Mouse (Mus musculus) embryonic facial prominence, embryonic 14.5 days (tissue): ENCODE measurements around the gene Ufc1. TPM values are rescaled to one million over a fixed set of nuclear protein-coding genes. Genes with fewer than 3 reads are reported as not detected.

ENCODE experiments used
- ATAC-seq: fragments of 200-750 bp; cut with Nextera tagmentation; 2 replicates; pipeline ENCODE4 v1.8.0; 2017; ENCODE audit warnings: low read depth, moderate number of reproducible peaks, moderate TSS enrichment
- DNase-seq: peaks from one replicate; pipeline ENCODE4 v3.0.0-alpha.2; 2015; ENCODE audit warnings: low spot score
- H3K27ac ChIP-seq: fragments of 300-500 bp; sonication (generic); replicated peaks from 2 replicates; pipeline ENCODE4 v1.5.1; 2014; ENCODE audit warnings: low read depth, mild to moderate bottlenecking, low read length, moderate library complexity
- H3K27me3 ChIP-seq: fragments of 300-500 bp; sonication (generic); replicated peaks from 2 replicates; pipeline ENCODE4 v1.6.1; 2014; ENCODE audit warnings: low read length; ENCODE audit not compliant: control insufficient read depth, insufficient read depth
- H3K36me3 ChIP-seq: fragments of 300-500 bp; sonication (generic); 2 replicates; pipeline ENCODE4 v1.6.1; 2014; ENCODE audit warnings: low read length, mixed read lengths; ENCODE audit not compliant: control insufficient read depth, insufficient read depth
- H3K4me1 ChIP-seq: fragments of 300-500 bp; sonication (generic); 2 replicates; pipeline ENCODE4 v1.6.1; 2014; ENCODE audit warnings: antibody characterized with exemption, low read length; ENCODE audit not compliant: control insufficient read depth, insufficient read depth
- H3K4me2 ChIP-seq: fragments of 300-500 bp; sonication (generic); 2 replicates; pipeline ENCODE4 v1.6.1; 2014; ENCODE audit warnings: low read depth, mild to moderate bottlenecking, low read length, moderate library complexity, mixed read lengths
- H3K4me3 ChIP-seq: fragments of 300-500 bp; sonication (generic); 2 replicates; pipeline ENCODE4 v1.5.1; 2014; ENCODE audit warnings: low read depth, mild to moderate bottlenecking, low read length
- H3K9ac ChIP-seq: fragments of 300-500 bp; sonication (generic); 2 replicates; pipeline ENCODE4 v1.6.1; 2014; ENCODE audit warnings: low read depth, mild to moderate bottlenecking, low read length, moderate library complexity, mixed read lengths
- H3K9me3 ChIP-seq: fragments of 300-500 bp; sonication (generic); 2 replicates; pipeline ENCODE4 v1.6.1; 2016; ENCODE audit warnings: low read length; ENCODE audit not compliant: control insufficient read depth
- whole genome bisulfite sequencing: fragments of 180-500 bp; shearing (Covaris S2); extraction: QIAGEN DNeasy Blood & Tissue Kit; methylation state at CpG from one replicate; pipeline ENCODE4 v1.1.7; 2014; 5-methylcytosine and 5-hydroxymethylcytosine counted together
- polyA plus RNA-seq: library from polyadenylated mRNA; unstranded; fragments of >200 nt; fragmentation: Nextera tagmentation; extraction: Ambion mirVana; gene quantifications from 2 replicates; pipeline ENCODE4 v1.2.1, GENCODE M21; 2014

Gene Ufc1
- polyA plus RNA-seq, 1 experiment from 2014 or later, result 110 TPM

GRCm38 (mm10) chr1:171283188-171284160, 11.3 kb downstream of the Ufc1 start:
- Histone ChIP-seq H3K9ac (no peak overlapping the region), H3K9me3 (no peaks in the 10 kb centered on the region), H3K27ac (no peak overlapping the region), H3K4me3 (no peak overlapping the region), H3K36me3 (peaks cover 57% of the 10 kb centered on the region), H3K27me3 (no peaks in the 10 kb centered on the region), H3K4me1 (peaks cover 24% of the 10 kb centered on the region), H3K4me2 (no peak overlapping the region)
- 91% methylated on average over 18 of the region's 18 CpGs for whole genome bisulfite sequencing
- no peak for DNase-seq
- no peak for ATAC-seq

- WGBS, result 76% methylated on average over 18 of the region's 18 CpGs
- ATAC-seq (no peak), DNase-seq (no peak)
- H3K4me1 ChIP-seq, result peaks cover 21% of the 10 kb centered on the region
- peak overlapping the region; percentile 86 for H3K4me2 ChIP-seq
- peak overlapping the region; percentile 89 for H3K27ac ChIP-seq
- 0 out of 2 replicates have a peak overlapping the region, but pooled peaks have one; percentile 66 for H3K4me3 ChIP-seq
- H3K9ac ChIP-seq, result 0 out of 2 replicates have a peak overlapping the region, but pooled peaks have one; percentile 67
- no peaks in the 10 kb centered on the region for H3K9me3 ChIP-seq
- H3K27me3 ChIP-seq, result no peaks in the 10 kb centered on the region
- peaks cover 65% of the 10 kb centered on the region for H3K36me3 ChIP-seq
Observed at GRCm38 (mm10) chr1:171282086-171282805, 12.6 kb downstream of the Ufc1 start.

GRCm38 (mm10) chr1:171281528-171281923, 13.3 kb downstream of the Ufc1 start:
- WGBS, result 0% methylated on average over 10 of the region's 10 CpGs
- peak overlapping the region; percentile 67 for H3K9ac ChIP-seq
- peak overlapping the region; percentile 89 for H3K27ac ChIP-seq
- DNase-seq (peak; percentile 87), ATAC-seq (peak; percentile 46)
- H3K36me3 ChIP-seq, result peaks cover 71% of the 10 kb centered on the region
- no peaks in the 10 kb centered on the region for H3K27me3 ChIP-seq
- H3K4me1 ChIP-seq, result peaks cover 16% of the 10 kb centered on the region
- H3K4me2 ChIP-seq, result peak overlapping the region; percentile 86
- no peaks in the 10 kb centered on the region for H3K9me3 ChIP-seq
- H3K4me3 ChIP-seq, result peak overlapping the region; percentile 66

GRCm38 (mm10) chr1:171280916-171281527, 13.8 kb downstream of the Ufc1 start, which contains the start of gene Ppox:
Gene Ppox (minus strand): TSS chr1:171281186.
- H3K36me3 ChIP-seq, result peaks cover 71% of the 10 kb centered on the region
- WGBS, result under 1% methylated on average over 26 of the region's 26 CpGs
- H3K27me3 ChIP-seq, result no peaks in the 10 kb centered on the region
- H3K4me3 ChIP-seq, result peak within 1 kb of the TSS; percentile 66
- H3K9ac ChIP-seq, result peak within 1 kb of the TSS; percentile 77
- peak; percentile 98 for ATAC-seq
- peak within 1 kb of the TSS; percentile 86 for H3K4me2 ChIP-seq
- peaks cover 15% of the 10 kb centered on the region for H3K4me1 ChIP-seq
- H3K9me3 ChIP-seq, result no peaks in the 10 kb centered on the region
- peak within 1 kb of the TSS; percentile 89 for H3K27ac ChIP-seq
- DNase-seq, result peak; percentile 99

- no peak for DNase-seq
- WGBS, result 2% methylated on average over 25 of the region's 25 CpGs
- peak overlapping the region; percentile 77 for H3K9ac ChIP-seq
- H3K27me3 ChIP-seq, result no peaks in the 10 kb centered on the region
- peak; percentile 0; the same call in 1 of the 2 replicates for ATAC-seq
- H3K4me1 ChIP-seq, result peaks cover 15% of the 10 kb centered on the region
- H3K4me3 ChIP-seq, result peak overlapping the region; percentile 66
- H3K4me2 ChIP-seq, result peak overlapping the region; percentile 86
- peaks cover 71% of the 10 kb centered on the region for H3K36me3 ChIP-seq
- H3K27ac ChIP-seq, result peak overlapping the region; percentile 66
- no peaks in the 10 kb centered on the region for H3K9me3 ChIP-seq
Observed at GRCm38 (mm10) chr1:171280250-171280915, 14.4 kb downstream of the Ufc1 start.

GRCm38 (mm10) chr1:171279721-171280120, 15.1 kb downstream of the Ufc1 start:
- DNase-seq (no peak), ATAC-seq (no peak)
- peak overlapping the region; percentile 86 for H3K4me2 ChIP-seq
- WGBS, result 54% methylated on average over 5 of the region's 5 CpGs
- H3K9ac ChIP-seq, result peak overlapping the region; percentile 77
- H3K27ac ChIP-seq, result no peak overlapping the region
- H3K9me3 ChIP-seq, result no peaks in the 10 kb centered on the region
- peaks cover 71% of the 10 kb centered on the region for H3K36me3 ChIP-seq
- no peaks in the 10 kb centered on the region for H3K27me3 ChIP-seq
- peak overlapping the region; percentile 66 for H3K4me3 ChIP-seq
- H3K4me1 ChIP-seq, result peaks cover 15% of the 10 kb centered on the region

GRCm38 (mm10) chr1:171279012-171279705, 15.7 kb downstream of the Ufc1 start:
- WGBS, result 87% methylated on average over 14 of the region's 14 CpGs
- Histone ChIP-seq H3K9ac (no peak overlapping the region), H3K4me2 (no peak overlapping the region), H3K27me3 (no peaks in the 10 kb centered on the region), H3K4me3 (no peak overlapping the region), H3K27ac (no peak overlapping the region), H3K9me3 (no peaks in the 10 kb centered on the region), H3K4me1 (peaks cover 15% of the 10 kb centered on the region), H3K36me3 (peaks cover 71% of the 10 kb centered on the region)
- ATAC-seq (no peak), DNase-seq (no peak)
